Mouse (Mus musculus): ENCODE data around the gene Asgr1.

GRCm38 (mm10) chr11:70097396-70097795 lies 43.5 kb downstream of the Asgr1 start:
- TF ChIP-seq CTCF (conservative IDR thresholded peaks at IDR 0.05; ENCODE audit: low read length) (no peak), POU5F1 (IDR thresholded peaks at IDR 0.05; ENCODE audit: borderline replicate concordance, low read length) (no peak)
